Mouse (Mus musculus) frontal cortex, adult (tissue): ENCODE measurements around the gene Olfr873.
"Not testable (repeated sequence)": the region's sequence is repeated elsewhere in the genome, so short reads cannot be mapped to it uniquely, and the experiment has no call there.

ENCODE experiments used
- ATAC-seq: cut with Nextera tagmentation; 2 replicates; pipeline ENCODE4 v1.9.2; 2017; ENCODE audit warnings: mild to moderate bottlenecking, moderate library complexity, mixed read lengths; ENCODE audit not compliant: low TSS enrichment

The Olfr873 gene

DNA sequence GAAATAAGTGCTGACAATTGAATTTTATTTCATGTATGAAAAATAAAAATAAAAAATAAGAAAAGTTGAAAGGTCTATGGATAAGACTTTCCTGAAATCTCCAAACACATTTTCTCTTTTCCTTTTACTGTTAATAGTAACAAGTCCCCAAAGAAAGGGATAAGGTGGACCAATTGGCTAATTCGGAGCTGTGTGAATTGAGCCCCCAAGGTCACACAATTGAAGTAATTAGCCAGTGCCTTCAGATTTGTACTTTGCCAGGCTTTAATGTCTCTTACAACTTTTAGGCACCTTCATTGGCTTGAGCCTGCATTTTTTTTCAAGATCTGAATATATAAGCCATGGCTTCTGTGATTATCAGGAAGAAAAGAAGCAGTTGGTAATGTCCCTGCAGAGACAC lies at the start of gene Olfr873:
Olfr873 (plus strand) TSS at position 301 of the 400 bp plus-strand sequence.
- no peak for ATAC-seq

DNA sequence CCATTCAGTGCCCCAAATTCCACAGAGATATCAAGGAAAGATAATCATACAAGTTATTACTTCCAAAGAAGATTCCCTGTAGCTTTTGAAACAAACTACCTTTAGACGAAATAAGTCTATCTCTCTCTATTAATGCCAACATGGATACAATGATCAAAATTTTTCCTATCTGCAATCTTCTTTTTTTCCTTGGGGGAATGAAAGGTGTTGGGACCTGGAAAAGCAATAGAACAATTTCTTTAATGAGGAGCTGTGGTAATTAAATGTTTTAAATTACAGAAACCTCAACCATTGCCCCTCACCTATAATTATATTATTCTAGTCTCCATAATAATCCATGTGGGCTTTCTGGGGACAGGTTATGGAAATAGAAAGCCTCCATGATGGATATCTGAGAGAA lies 16.3 kb upstream of the Olfr873 start, which contains the start of gene Olfr39:
Olfr39 (plus strand) TSS at position 301 of the 400 bp plus-strand sequence.
- ATAC-seq, result no peak

DNA sequence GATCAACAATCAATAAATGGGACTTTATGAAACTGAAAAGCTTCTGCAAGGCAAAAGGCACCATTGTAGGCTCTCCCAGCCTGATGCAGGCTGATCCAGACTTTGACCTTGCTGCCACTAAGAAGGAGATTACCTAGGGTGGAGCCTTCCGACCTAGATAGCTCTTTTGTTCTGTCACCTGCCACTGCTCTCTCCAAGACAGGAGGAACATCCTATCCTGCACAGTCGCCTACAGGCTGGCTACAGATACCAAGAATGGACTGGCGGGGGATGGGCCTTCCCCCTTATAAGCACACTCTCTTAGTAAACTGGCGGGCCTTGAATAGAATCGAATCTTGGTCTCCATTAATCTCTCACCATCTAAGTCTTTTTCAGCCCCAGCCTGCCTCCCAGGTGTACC lies 2.8 kb upstream of the Olfr873 start:
- not testable (repeated sequence) for ATAC-seq

DNA sequence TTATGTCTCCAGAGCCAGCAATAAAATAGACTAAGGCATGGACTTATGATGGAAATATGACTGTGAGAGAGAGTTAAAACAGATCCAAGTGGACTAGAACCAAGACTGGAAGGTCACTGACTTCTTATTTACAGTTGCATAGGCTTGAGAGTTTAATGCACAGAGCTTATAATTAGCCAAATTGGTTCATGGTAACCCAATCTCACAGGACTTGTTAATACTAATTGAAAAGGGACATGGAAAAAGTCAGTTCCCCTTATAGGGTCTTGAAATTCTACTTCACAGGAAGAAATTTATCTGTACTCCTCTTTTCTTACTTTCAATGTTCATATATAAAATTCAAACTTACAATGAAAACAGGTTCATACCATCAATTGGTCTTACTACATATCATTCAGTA lies 37.7 kb downstream of the Olfr873 start, which contains the start of gene Olfr18:
Olfr18 (minus strand) TSS at position 101 of the 400 bp plus-strand sequence.
- no peak for ATAC-seq

DNA sequence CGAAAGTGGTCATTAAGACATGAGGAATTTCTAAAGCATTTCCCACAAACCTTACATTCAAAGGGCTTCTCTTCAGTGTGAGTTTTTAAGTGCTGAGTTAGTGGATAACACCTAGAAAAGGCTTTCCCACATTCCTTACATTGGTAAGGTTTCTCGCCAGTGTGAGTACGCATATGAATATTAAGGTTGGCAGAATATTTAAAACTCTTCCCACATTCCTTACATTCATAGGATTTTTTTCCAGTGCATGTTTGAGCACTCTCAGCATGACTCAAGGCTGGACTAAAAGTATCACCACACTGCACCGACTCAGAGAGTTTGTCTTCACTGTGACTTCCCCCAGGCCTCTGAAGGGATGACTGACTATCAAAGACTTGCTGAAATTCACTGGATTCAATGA lies 50.2 kb downstream of the Olfr873 start:
- no peak for ATAC-seq
